Mouse (Mus musculus) hindbrain, embryonic 12.5 days (tissue): ENCODE data around the gene Plekha4. TPM values are rescaled to one million over a fixed set of nuclear protein-coding genes. Genes with fewer than 3 reads are reported as not detected.

Source experiments
- ATAC-seq: fragments of 200-750 bp; cut with Nextera tagmentation; 2 replicates; pipeline ENCODE4 v1.8.0; 2017; ENCODE audit warnings: moderate TSS enrichment; ENCODE audit not compliant: low FRiP score
- H3K27ac ChIP-seq: fragments of 300-500 bp; sonication (generic); 2 replicates; pipeline ENCODE4 v1.5.1; 2016; ENCODE audit warnings: mild to moderate bottlenecking
- H3K27me3 ChIP-seq: fragments of 300-500 bp; sonication (generic); 2 replicates; pipeline ENCODE4 v1.6.1; 2016; ENCODE audit warnings: mild to moderate bottlenecking
- H3K36me3 ChIP-seq: fragments of 300-500 bp; sonication (generic); 2 replicates; pipeline ENCODE4 v1.6.1; 2016; ENCODE audit warnings: mild to moderate bottlenecking
- H3K4me1 ChIP-seq: fragments of 300-500 bp; sonication (generic); 2 replicates; pipeline ENCODE4 v1.6.1; 2016
- H3K4me2 ChIP-seq: fragments of 300-500 bp; sonication (generic); replicated peaks from 2 replicates; pipeline ENCODE4 v1.6.1; 2016; ENCODE audit warnings: mild to moderate bottlenecking
- H3K4me3 ChIP-seq: fragments of 300-500 bp; sonication (generic); 2 replicates; pipeline ENCODE4 v1.5.1; 2016; ENCODE audit warnings: mild to moderate bottlenecking
- H3K9ac ChIP-seq: fragments of 300-500 bp; sonication (generic); 2 replicates; pipeline ENCODE4 v1.6.1; 2016; ENCODE audit warnings: mild to moderate bottlenecking, moderate library complexity
- H3K9me3 ChIP-seq: fragments of 300-500 bp; sonication (generic); replicated peaks from 2 replicates; pipeline ENCODE4 v1.6.1; 2016; ENCODE audit warnings: mild to moderate bottlenecking
- WGBS: fragments of 180-500 bp; shearing (Covaris S2); methylation state at CpG from one replicate; pipeline ENCODE4 v1.1.7; 2016; 5-methylcytosine and 5-hydroxymethylcytosine counted together
- polyA plus RNA-seq: library from polyadenylated mRNA; unstranded; fragments of >200 nt; fragmentation: Nextera tagmentation; extraction: Ambion mirVana; gene quantifications from 2 replicates; pipeline ENCODE4 v1.2.1, GENCODE M21; 2016

Gene Plekha4
- polyA plus RNA-seq, 1 experiment from 2014 or later: 3.8 TPM

DNA sequence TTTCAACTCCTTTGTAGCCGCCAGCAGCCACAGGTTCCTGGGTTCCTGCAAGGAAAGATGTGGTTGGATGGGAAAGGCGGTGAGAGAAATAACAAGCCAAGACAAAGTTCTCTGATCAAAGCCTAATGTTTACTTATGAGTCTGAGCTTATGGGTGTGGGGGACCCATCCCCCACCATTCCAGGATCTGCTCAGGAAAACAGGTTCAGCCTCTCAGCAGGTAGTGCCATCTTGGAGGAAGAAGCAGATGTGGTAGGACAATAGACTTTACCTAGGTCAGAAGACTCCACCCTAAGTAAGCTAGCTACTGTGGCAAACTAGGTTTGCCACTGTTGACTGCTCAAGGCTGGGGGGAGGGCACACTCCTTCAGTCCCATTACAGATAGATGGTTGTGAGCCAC is 38.7 kb downstream of the Plekha4 start:
- H3K36me3 ChIP-seq: no peaks in the 10 kb centered on the region
- no peak overlapping the region for H3K4me3 ChIP-seq
- no peak overlapping the region for H3K27ac ChIP-seq
- peaks cover 12% of the 10 kb centered on the region for H3K4me1 ChIP-seq
- no peak for ATAC-seq
- 0 out of 2 replicates have a peak, but pooled peaks cover 4% of the 10 kb centered on the region for H3K27me3 ChIP-seq
- no peak overlapping the region for H3K4me2 ChIP-seq
- WGBS: 74% methylated on average over 2 of the region's 2 CpGs
- H3K9ac ChIP-seq: no peak overlapping the region; the same call in 1 of the 2 replicates
- H3K9me3 ChIP-seq: no peaks in the 10 kb centered on the region

DNA sequence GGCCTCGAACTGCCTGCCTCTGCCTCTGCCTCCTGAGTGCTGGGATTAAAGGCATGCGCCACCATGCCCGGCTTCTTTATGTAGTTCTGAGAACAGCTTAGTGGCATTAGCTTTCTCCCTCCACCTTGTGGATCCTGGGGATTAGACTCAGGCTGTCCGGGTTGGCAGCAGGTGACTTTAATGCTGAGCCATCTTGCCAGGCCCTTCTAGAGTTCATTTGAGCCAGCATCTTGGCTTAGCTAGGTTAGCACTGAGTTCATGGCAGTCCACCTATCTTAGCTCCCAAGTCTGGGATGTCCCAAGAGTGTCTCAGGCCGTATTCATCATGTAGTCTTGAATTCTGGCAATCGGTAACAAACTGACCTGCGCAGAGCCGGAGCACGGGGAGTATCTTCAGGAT is 39.3 kb downstream of the Plekha4 start:
- H3K4me2 ChIP-seq: no peak overlapping the region
- no peak overlapping the region for H3K27ac ChIP-seq
- H3K27me3 ChIP-seq: 0 out of 2 replicates have a peak, but pooled peaks cover 4% of the 10 kb centered on the region
- no peaks in the 10 kb centered on the region for H3K36me3 ChIP-seq
- H3K4me1 ChIP-seq: peaks cover 14% of the 10 kb centered on the region
- no peak for ATAC-seq
- H3K9ac ChIP-seq: no peak overlapping the region
- no peaks in the 10 kb centered on the region for H3K9me3 ChIP-seq
- H3K4me3 ChIP-seq: no peak overlapping the region
- WGBS: 93% methylated on average over 9 of the region's 9 CpGs

- 73% methylated on average over 8 of the region's 8 CpGs for WGBS
- H3K4me3 ChIP-seq: no peak overlapping the region
- no peaks in the 10 kb centered on the region for H3K27me3 ChIP-seq
- H3K4me2 ChIP-seq: peak overlapping the region; percentile 82
- no peak overlapping the region for H3K27ac ChIP-seq
- H3K4me1 ChIP-seq: peaks cover 30% of the 10 kb centered on the region
- no peaks in the 10 kb centered on the region for H3K9me3 ChIP-seq
- no peak overlapping the region for H3K9ac ChIP-seq
- no peak for ATAC-seq
- H3K36me3 ChIP-seq: no peaks in the 10 kb centered on the region
Measured at GRCm38 (mm10) chr7:45567112-45567779, 41.1 kb downstream of the Plekha4 start.

- H3K9ac ChIP-seq: peak overlapping the region; percentile 61
- peak overlapping the region; percentile 82 for H3K4me2 ChIP-seq
- H3K36me3 ChIP-seq: no peaks in the 10 kb centered on the region
- H3K4me1 ChIP-seq: peaks cover 30% of the 10 kb centered on the region
- no peaks in the 10 kb centered on the region for H3K27me3 ChIP-seq
- ATAC-seq: peak; percentile 94
- under 1% methylated on average over 24 of the region's 24 CpGs for WGBS
- peak overlapping the region; percentile 71 for H3K27ac ChIP-seq
- H3K4me3 ChIP-seq: peak overlapping the region; percentile 47
- no peaks in the 10 kb centered on the region for H3K9me3 ChIP-seq
Measured at GRCm38 (mm10) chr7:45567780-45568516, 41.8 kb downstream of the Plekha4 start.

GRCm38 (mm10) chr7:45568601-45569473 is 42.7 kb downstream of the Plekha4 start:
- Histone ChIP-seq H3K4me3 (peak overlapping the region; percentile 47), H3K4me2 (peak overlapping the region; percentile 82), H3K9me3 (no peaks in the 10 kb centered on the region), H3K27me3 (no peaks in the 10 kb centered on the region), H3K9ac (peak overlapping the region; percentile 61; the same call in 1 of the 2 replicates), H3K27ac (peak overlapping the region; percentile 71), H3K36me3 (no peaks in the 10 kb centered on the region), H3K4me1 (peaks cover 30% of the 10 kb centered on the region)
- 84% methylated on average over 10 of the region's 10 CpGs for WGBS
- ATAC-seq: no peak

- peak within 1 kb of the TSS; percentile 61 for H3K4me3 ChIP-seq
- peaks cover 30% of the 10 kb centered on the region for H3K4me1 ChIP-seq
- peak; percentile 72 for ATAC-seq
- H3K9me3 ChIP-seq: no peaks in the 10 kb centered on the region
- H3K27me3 ChIP-seq: no peaks in the 10 kb centered on the region
- H3K36me3 ChIP-seq: no peaks in the 10 kb centered on the region
- H3K27ac ChIP-seq: peak within 1 kb of the TSS; percentile 85
- H3K9ac ChIP-seq: peak within 1 kb of the TSS; percentile 82
- WGBS: under 1% methylated on average over 42 of the region's 42 CpGs
- H3K4me2 ChIP-seq: peak within 1 kb of the TSS; percentile 66
Measured at GRCm38 (mm10) chr7:45570103-45570741, 44.1 kb downstream of the Plekha4 start, which contains the start of gene Bcat2. Gene Bcat2 (plus strand): TSS chr7:45570153.

DNA sequence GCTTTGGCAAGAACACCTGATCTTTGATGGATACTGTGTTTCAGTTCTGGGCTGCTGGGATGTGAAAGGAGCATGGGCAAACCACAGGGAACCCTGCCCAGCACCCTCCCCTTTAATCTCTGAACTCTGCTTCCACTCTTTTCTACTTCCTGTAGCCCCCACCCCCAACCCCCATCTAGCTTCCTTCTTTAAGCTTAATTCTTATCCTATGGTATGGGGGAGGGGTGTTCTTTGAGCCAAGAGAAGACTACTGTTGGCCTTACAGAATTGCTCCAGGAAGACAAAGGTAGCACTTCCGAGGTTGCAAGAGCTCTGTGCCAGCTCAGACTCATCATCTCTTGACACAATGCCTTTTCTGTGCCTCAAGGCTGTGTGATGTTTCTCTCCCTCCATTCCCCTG is 45.8 kb downstream of the Plekha4 start:
- Histone ChIP-seq H3K4me1 (peaks cover 30% of the 10 kb centered on the region), H3K4me2 (0 out of 2 replicates have a peak overlapping the region, but pooled peaks have one; percentile 66), H3K9me3 (no peaks in the 10 kb centered on the region), H3K9ac (no peak overlapping the region; the same call in 1 of the 2 replicates), H3K4me3 (no peak overlapping the region), H3K27me3 (no peaks in the 10 kb centered on the region), H3K27ac (no peak overlapping the region), H3K36me3 (peaks cover 7% of the 10 kb centered on the region)
- 53% methylated on average over 1 of the region's 1 CpGs for WGBS
- ATAC-seq: no peak

DNA sequence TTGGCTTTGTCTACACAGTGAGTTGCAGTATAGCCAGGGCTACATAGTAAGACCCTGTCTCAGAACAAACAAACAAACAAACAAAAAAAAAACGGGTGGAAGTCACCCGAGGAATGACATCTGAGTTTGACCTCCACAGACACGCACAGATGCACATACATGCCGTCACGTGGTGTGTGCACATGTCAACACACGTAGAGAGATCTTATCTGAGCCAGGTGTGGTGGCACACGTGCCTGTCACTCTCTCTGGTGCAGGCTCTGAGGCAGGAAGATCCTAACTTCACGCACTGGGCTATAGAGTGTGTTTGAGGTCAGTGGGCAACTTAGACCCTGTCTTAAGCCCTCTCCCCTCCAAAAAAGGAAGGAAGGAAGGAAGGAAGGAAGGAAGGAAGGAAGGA is 47.8 kb downstream of the Plekha4 start:
- no peak for ATAC-seq
- WGBS: 81% methylated on average over 8 of the region's 8 CpGs
- H3K27me3 ChIP-seq: no peaks in the 10 kb centered on the region
- H3K4me3 ChIP-seq: no peak overlapping the region
- no peak overlapping the region for H3K27ac ChIP-seq
- no peaks in the 10 kb centered on the region for H3K9me3 ChIP-seq
- H3K4me2 ChIP-seq: no peak overlapping the region
- H3K4me1 ChIP-seq: peaks cover 19% of the 10 kb centered on the region
- H3K9ac ChIP-seq: no peak overlapping the region
- peaks cover 12% of the 10 kb centered on the region for H3K36me3 ChIP-seq

- no peak for ATAC-seq
- Histone ChIP-seq H3K9ac (no peak overlapping the region), H3K36me3 (peaks cover 12% of the 10 kb centered on the region), H3K4me2 (no peak overlapping the region), H3K9me3 (no peaks in the 10 kb centered on the region), H3K4me1 (peaks cover 19% of the 10 kb centered on the region), H3K4me3 (no peak overlapping the region), H3K27me3 (no peaks in the 10 kb centered on the region), H3K27ac (no peak overlapping the region)
- 85% methylated on average over 15 of the region's 15 CpGs for WGBS
Measured at GRCm38 (mm10) chr7:45574472-45575379, 48.6 kb downstream of the Plekha4 start.

GRCm38 (mm10) chr7:45585923-45586322 is 59.8 kb downstream of the Plekha4 start:
- 92% methylated on average over 6 of the region's 6 CpGs for WGBS
- no peak overlapping the region for H3K27ac ChIP-seq
- H3K9ac ChIP-seq: no peak overlapping the region
- ATAC-seq: no peak
- H3K4me2 ChIP-seq: no peak overlapping the region
- H3K36me3 ChIP-seq: peaks cover 23% of the 10 kb centered on the region
- no peak overlapping the region for H3K4me3 ChIP-seq
- peaks cover 7% of the 10 kb centered on the region for H3K4me1 ChIP-seq
- no peaks in the 10 kb centered on the region for H3K27me3 ChIP-seq
- H3K9me3 ChIP-seq: no peaks in the 10 kb centered on the region
